Mouse (Mus musculus): Measurements from ENCODE around the gene Bpifb3. TPM values are rescaled to one million over a fixed set of nuclear protein-coding genes. Genes with fewer than 3 reads are reported as not detected.

Gene Bpifb3
- polyA plus RNA-seq, 1 experiment from 2014 or later = not detected

- no peaks in the 10 kb centered on the region for H3K36me3 ChIP-seq (ENCODE audit: control insufficient read depth, insufficient read depth, low read length)
- no peak overlapping the region for H3K4me2 ChIP-seq
- H3K4me1 ChIP-seq (replicated peaks; ENCODE audit: control insufficient read depth, insufficient read depth, low read length) = no peaks in the 10 kb centered on the region
- DNase-seq (ENCODE audit: low spot score) (no peak), ATAC-seq (replicated peaks; ENCODE audit: low FRiP score) (no peak)
- 65% methylated on average over 4 of the region's 4 CpGs for WGBS
- no peak overlapping the region for H3K9ac ChIP-seq (ENCODE audit: low read depth, low read length)
- H3K27ac ChIP-seq (ENCODE audit: low read depth, low read length) = no peak overlapping the region
- H3K9me3 ChIP-seq (ENCODE audit: control insufficient read depth, low read length) = no peaks in the 10 kb centered on the region
- no peaks in the 10 kb centered on the region for H3K27me3 ChIP-seq (replicated peaks; ENCODE audit: control insufficient read depth, insufficient read depth, low read length)
- H3K4me3 ChIP-seq (ENCODE audit: low read depth, low read length) = no peak overlapping the region
These were observed 44.8 kb downstream of the Bpifb3 start for GRCm38 (mm10) chr2:153962821-153963331.

- ATAC-seq (replicated peaks; ENCODE audit: low FRiP score) = no peak
- WGBS = 79% methylated on average over 1 of the region's 1 CpGs
These were observed 45.3 kb downstream of the Bpifb3 start for GRCm38 (mm10) chr2:153963334-153963733.

GRCm38 (mm10) chr2:153970221-153970620, 52.2 kb downstream of the Bpifb3 start:
- no peaks in the 10 kb centered on the region for H3K9me3 ChIP-seq (ENCODE audit: control insufficient read depth, low read length)
- no peak overlapping the region for H3K4me3 ChIP-seq (ENCODE audit: low read depth, low read length)
- H3K27me3 ChIP-seq (replicated peaks; ENCODE audit: control insufficient read depth, insufficient read depth, low read length) = no peaks in the 10 kb centered on the region
- ATAC-seq (replicated peaks; ENCODE audit: low FRiP score) = no peak
- no peak overlapping the region for H3K27ac ChIP-seq (ENCODE audit: low read depth, low read length)
- no peak overlapping the region for H3K4me2 ChIP-seq
- DNase-seq (ENCODE audit: low spot score) = no peak
- 81% methylated on average over 5 of the region's 5 CpGs for WGBS
- H3K9ac ChIP-seq (ENCODE audit: low read depth, low read length) = no peak overlapping the region
- H3K36me3 ChIP-seq (ENCODE audit: control insufficient read depth, insufficient read depth, low read length) = no peaks in the 10 kb centered on the region
- H3K4me1 ChIP-seq (replicated peaks; ENCODE audit: control insufficient read depth, insufficient read depth, low read length) = no peaks in the 10 kb centered on the region

More at GRCm38 (mm10) chr2:153963334-153963733, 45.3 kb downstream of the Bpifb3 start:
- no peak overlapping the region for H3K27ac ChIP-seq (ENCODE audit: low read depth, low read length)
- no peak overlapping the region for H3K4me3 ChIP-seq (ENCODE audit: low read depth, low read length)
- no peak overlapping the region for H3K9ac ChIP-seq (ENCODE audit: low read depth, low read length)
- DNase-seq (ENCODE audit: low spot score) = no peak
- H3K27me3 ChIP-seq (replicated peaks; ENCODE audit: control insufficient read depth, insufficient read depth, low read length) = no peaks in the 10 kb centered on the region
- H3K9me3 ChIP-seq (ENCODE audit: control insufficient read depth, low read length) = no peaks in the 10 kb centered on the region
- H3K36me3 ChIP-seq (ENCODE audit: control insufficient read depth, insufficient read depth, low read length) = no peaks in the 10 kb centered on the region
- H3K4me2 ChIP-seq = no peak overlapping the region
- no peaks in the 10 kb centered on the region for H3K4me1 ChIP-seq (replicated peaks; ENCODE audit: control insufficient read depth, insufficient read depth, low read length)

GRCm38 (mm10) chr2:153974582-153974981, 56.6 kb downstream of the Bpifb3 start, which contains the start of gene Bpifa6:
Bpifa6 (plus strand) TSS chr2:153974945.
- Histone ChIP-seq H3K4me2 (no peak within 1 kb of the TSS), H3K27ac (ENCODE audit: low read depth, low read length) (no peak within 1 kb of the TSS)
- DNase-seq (ENCODE audit: low spot score) = no peak

More at GRCm38 (mm10) chr2:153974582-153974981, 56.6 kb downstream of the Bpifb3 start, which contains the start of gene Bpifa6:
- no peaks in the 10 kb centered on the region for H3K27me3 ChIP-seq (replicated peaks; ENCODE audit: control insufficient read depth, insufficient read depth, low read length)
- H3K36me3 ChIP-seq (ENCODE audit: control insufficient read depth, insufficient read depth, low read length) = no peaks in the 10 kb centered on the region
- no peak within 1 kb of the TSS for H3K9ac ChIP-seq (ENCODE audit: low read depth, low read length)
- H3K4me3 ChIP-seq (ENCODE audit: low read depth, low read length) = no peak within 1 kb of the TSS
- 74% methylated on average over 5 of the region's 5 CpGs for WGBS
- H3K4me1 ChIP-seq (replicated peaks; ENCODE audit: control insufficient read depth, insufficient read depth, low read length) = no peaks in the 10 kb centered on the region
- H3K9me3 ChIP-seq (ENCODE audit: control insufficient read depth, low read length) = no peaks in the 10 kb centered on the region
- ATAC-seq (replicated peaks; ENCODE audit: low FRiP score) = no peak

Other genes with a start within 250 kb of the Bpifb3 start
- 0.49 and 0.77 TPM in 2 replicates for gene Dnmt3c, start 221.6 kb upstream of the Bpifb3 start, polyA plus RNA-seq (2014; fragmentation: Nextera tagmentation; extraction: Ambion mirVana)
- 235 and 274 TPM in 2 replicates for gene Mapre1, start 177.0 kb upstream of the Bpifb3 start, polyA plus RNA-seq (2014; fragmentation: Nextera tagmentation; extraction: Ambion mirVana)
- gene Efcab8, start 138.3 kb upstream of the Bpifb3 start, polyA plus RNA-seq (2014; fragmentation: Nextera tagmentation; extraction: Ambion mirVana) = 0.07 TPM in 1 of 2 replicates, not detected in the other
- gene Sun5, start 47.1 kb upstream of the Bpifb3 start, polyA plus RNA-seq (2014; fragmentation: Nextera tagmentation; extraction: Ambion mirVana) = not detected in 2 replicates
- not detected in 2 replicates for gene Bpifb2, start 43.2 kb upstream of the Bpifb3 start, polyA plus RNA-seq (2014; fragmentation: Nextera tagmentation; extraction: Ambion mirVana)
- gene Bpifb6, start 17.8 kb upstream of the Bpifb3 start, polyA plus RNA-seq (2014; fragmentation: Nextera tagmentation; extraction: Ambion mirVana) = not detected in 2 replicates
- gene Bpifb4, start 20.0 kb downstream of the Bpifb3 start, polyA plus RNA-seq (2014; fragmentation: Nextera tagmentation; extraction: Ambion mirVana) = not detected in 2 replicates
- not detected in 2 replicates for gene Bpifa6, start 56.7 kb downstream of the Bpifb3 start, polyA plus RNA-seq (2014; fragmentation: Nextera tagmentation; extraction: Ambion mirVana)
- gene Bpifa2, start 90.0 kb downstream of the Bpifb3 start, polyA plus RNA-seq (2014; fragmentation: Nextera tagmentation; extraction: Ambion mirVana) = not detected in 2 replicates
- not detected in 2 replicates for gene Bpifa3, start 212.1 kb downstream of the Bpifb3 start, polyA plus RNA-seq (2014; fragmentation: Nextera tagmentation; extraction: Ambion mirVana)
- gene Bpifa1, start 224.7 kb downstream of the Bpifb3 start, polyA plus RNA-seq (2014; fragmentation: Nextera tagmentation; extraction: Ambion mirVana) = 0.32 TPM in 1 of 2 replicates, not detected in the other
- not detected in 2 replicates for gene Bpifa5, start 244.4 kb downstream of the Bpifb3 start, polyA plus RNA-seq (2014; fragmentation: Nextera tagmentation; extraction: Ambion mirVana)

Measured in liver, embryonic 11.5 days (tissue).